Mouse (Mus musculus) heart, adult 2 months (tissue): Measurements from ENCODE around the gene Mycbpap.

Experiments used
- CTCF ChIP-seq: fragments of 200-600 bp; IDR thresholded peaks from 2 replicates; pipeline ENCODE4 v1.8.1; 2022; ENCODE audit warnings: antibody characterized with exemption, mild to moderate bottlenecking, moderate library complexity
- EP300 ChIP-seq: fragments of 200-500 bp; IDR thresholded peaks from 2 replicates; pipeline ENCODE4 v1.6.1; 2011; ENCODE audit warnings: low read depth, low read length, control low read depth; ENCODE audit not compliant: insufficient read depth
- POLR2A ChIP-seq: fragments of 200-500 bp; IDR thresholded peaks from 2 replicates; pipeline ENCODE4 v1.6.1; 2011; ENCODE audit warnings: mild to moderate bottlenecking, low read depth, low read length, control low read depth; ENCODE audit not compliant: insufficient read depth

DNA sequence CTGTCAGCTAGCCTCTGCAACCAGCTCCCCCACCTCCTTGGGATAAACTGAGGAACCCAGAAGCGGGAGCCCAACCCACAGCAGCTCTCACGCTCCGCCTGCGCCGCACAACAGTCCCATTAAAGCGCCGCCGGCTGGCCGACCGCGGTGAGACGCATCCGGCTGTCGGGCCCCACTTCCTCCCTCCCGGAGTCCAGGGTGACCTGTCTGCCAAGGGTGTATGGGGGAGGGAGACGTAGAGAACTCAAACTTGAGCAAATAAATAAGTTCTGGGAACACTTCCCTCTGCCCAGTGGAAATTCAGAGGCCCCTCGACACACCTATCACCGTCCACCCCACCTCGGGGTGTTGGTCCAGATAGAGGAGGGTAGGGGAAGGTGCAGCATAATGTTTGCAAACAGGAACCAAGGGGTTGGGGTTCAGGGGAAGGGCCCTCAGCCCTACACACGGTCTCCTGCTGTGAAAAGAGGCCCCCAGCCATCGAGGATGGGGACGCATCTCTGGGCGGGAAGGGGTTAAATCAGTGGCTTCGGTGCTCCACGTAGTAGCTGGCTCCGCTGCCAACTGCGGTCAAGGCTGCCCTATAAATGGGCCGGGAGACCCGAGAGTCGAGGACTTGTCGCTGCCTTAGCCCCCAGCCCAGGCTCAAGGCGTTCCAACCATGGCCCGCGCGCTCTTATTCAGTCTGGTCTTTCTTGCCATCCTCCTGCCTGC is 43.1 kb upstream of the Mycbpap start, which contains the start of gene Chad:
- TF ChIP-seq CTCF (peak; percentile 37), POLR2A (no peak), EP300 (no peak)
